Mouse (Mus musculus) hindbrain, postnatal 0 days (tissue): ENCODE data around the gene Dctn3. TPM values are rescaled to one million over a fixed set of nuclear protein-coding genes. Genes with fewer than 3 reads are reported as not detected.

ENCODE experiments used
- ATAC-seq: fragments of 200-750 bp; cut with Nextera tagmentation; 2 replicates; pipeline ENCODE4 v1.8.0; 2017; ENCODE audit warnings: mild to moderate bottlenecking, moderate TSS enrichment, moderate library complexity
- DNase-seq: peaks from one replicate; pipeline ENCODE4 v3.0.0-alpha.2; 2015; ENCODE audit warnings: low spot score
- H3K27ac ChIP-seq: fragments of 300-500 bp; sonication (generic); 2 replicates; pipeline ENCODE4 v1.5.1; 2014; ENCODE audit warnings: mild to moderate bottlenecking
- H3K27me3 ChIP-seq: fragments of 300-500 bp; sonication (generic); 2 replicates; pipeline ENCODE4 v1.6.1; 2014; ENCODE audit warnings: low read length, mixed read lengths; ENCODE audit not compliant: insufficient read depth
- H3K36me3 ChIP-seq: fragments of 300-500 bp; sonication (generic); 2 replicates; pipeline ENCODE4 v1.6.1; 2014; ENCODE audit warnings: low read length, mixed read lengths; ENCODE audit not compliant: insufficient read depth
- H3K4me1 ChIP-seq: fragments of 300-500 bp; sonication (generic); 2 replicates; pipeline ENCODE4 v1.6.1; 2014; ENCODE audit warnings: antibody characterized with exemption, low read length, mixed read lengths; ENCODE audit not compliant: insufficient read depth
- H3K4me2 ChIP-seq: fragments of 300-500 bp; sonication (generic); 2 replicates; pipeline ENCODE4 v1.6.1; 2014; ENCODE audit warnings: low read depth, mild to moderate bottlenecking, low read length, moderate library complexity, mixed read lengths
- H3K4me3 ChIP-seq: fragments of 300-500 bp; sonication (generic); 2 replicates; pipeline ENCODE4 v1.5.1; 2014; ENCODE audit warnings: low read length
- H3K9ac ChIP-seq: fragments of 300-500 bp; sonication (generic); replicated peaks from 2 replicates; pipeline ENCODE4 v1.6.1; 2014; ENCODE audit warnings: mild to moderate bottlenecking, low read length, moderate library complexity, mixed read lengths
- H3K9me3 ChIP-seq: fragments of 300-500 bp; sonication (generic); 2 replicates; pipeline ENCODE4 v1.6.1; 2016; ENCODE audit warnings: low read length, mixed read lengths
- CTCF ChIP-seq: IDR thresholded peaks from 2 replicates; pipeline ENCODE4 v1.5.1; 2016; ENCODE audit warnings: antibody characterized with exemption, control low read depth, low read depth
- whole genome bisulfite sequencing: fragments of 180-500 bp; shearing (Covaris S2); extraction: QIAGEN DNeasy Blood & Tissue Kit; methylation state at CpG from one replicate; pipeline ENCODE4 v1.1.7; 2014; 5-methylcytosine and 5-hydroxymethylcytosine counted together
- polyA plus RNA-seq: library from polyadenylated mRNA; unstranded; fragments of >200 nt; fragmentation: Nextera tagmentation; extraction: Ambion mirVana; gene quantifications from 2 replicates; pipeline ENCODE4 v1.2.1, GENCODE M21; 2015
- total RNA-seq: library from RNA; depleted of rRNA; stranded (reverse); fragments of >200 nt; gene quantifications from 2 replicates; pipeline ENCODE4 v1.2.3, GENCODE M21; 2014

The Dctn3 gene
- total and polyA plus RNA-seq, 2 experiments from 2014 or later: 147 to 316 TPM

GRCm38 (mm10) chr4:41739260-41739659, 16.3 kb upstream of the Dctn3 start:
- Histone ChIP-seq H3K4me3 (no peak overlapping the region), H3K4me2 (no peak overlapping the region), H3K9me3 (no peaks in the 10 kb centered on the region), H3K9ac (no peak overlapping the region), H3K36me3 (0 out of 2 replicates have a peak, but pooled peaks cover 10% of the 10 kb centered on the region), H3K4me1 (no peaks in the 10 kb centered on the region), H3K27me3 (no peaks in the 10 kb centered on the region), H3K27ac (no peak overlapping the region)
- TF ChIP-seq CTCF: no peak
- 93% methylated on average over 13 of the region's 13 CpGs for WGBS
- DNase-seq (no peak), ATAC-seq (no peak)

GRCm38 (mm10) chr4:41738256-41738603, 15.3 kb upstream of the Dctn3 start:
- no peaks in the 10 kb centered on the region for H3K4me1 ChIP-seq
- no peak overlapping the region for H3K4me3 ChIP-seq
- no peak for TF ChIP-seq CTCF
- H3K9me3 ChIP-seq: no peaks in the 10 kb centered on the region
- DNase-seq (no peak), ATAC-seq (no peak)
- H3K4me2 ChIP-seq: no peak overlapping the region
- no peak overlapping the region for H3K27ac ChIP-seq
- no peak overlapping the region for H3K9ac ChIP-seq
- no peaks in the 10 kb centered on the region for H3K27me3 ChIP-seq
- 48% methylated on average over 1 of the region's 1 CpGs for WGBS
- H3K36me3 ChIP-seq: 0 out of 2 replicates have a peak, but pooled peaks cover 10% of the 10 kb centered on the region

- Histone ChIP-seq H3K4me3 (no peak overlapping the region), H3K36me3 (0 out of 2 replicates have a peak, but pooled peaks cover 10% of the 10 kb centered on the region), H3K27me3 (no peaks in the 10 kb centered on the region), H3K9me3 (no peaks in the 10 kb centered on the region), H3K4me2 (no peak overlapping the region), H3K27ac (no peak overlapping the region), H3K4me1 (no peaks in the 10 kb centered on the region), H3K9ac (no peak overlapping the region)
- ATAC-seq: peak; percentile 75
- peak; percentile 93 for TF ChIP-seq CTCF
- DNase-seq: peak; percentile 88
- WGBS: 44% methylated on average over 8 of the region's 8 CpGs
These were observed 14.8 kb upstream of the Dctn3 start for GRCm38 (mm10) chr4:41737602-41738255.

- Histone ChIP-seq H3K4me3 (peak within 1 kb of the TSS; percentile 40), H3K36me3 (no peaks in the 10 kb centered on the region), H3K9me3 (no peaks in the 10 kb centered on the region), H3K9ac (peak within 1 kb of the TSS; percentile 41; the same call in 1 of the 2 replicates), H3K27ac (no peak within 1 kb of the TSS), H3K27me3 (peaks cover 24% of the 10 kb centered on the region), H3K4me2 (peak within 1 kb of the TSS; percentile 68), H3K4me1 (no peaks in the 10 kb centered on the region)
- WGBS: under 1% methylated on average over 50 of the region's 50 CpGs
- ATAC-seq (peak; percentile 33; the same call in 1 of the 2 replicates), DNase-seq (no peak)
- no peak for TF ChIP-seq CTCF
These were observed 8.2 kb upstream of the Dctn3 start, which contains the start of gene Arid3c for GRCm38 (mm10) chr4:41731052-41731765. Gene Arid3c (minus strand): TSS chr4:41731142.

- H3K9ac ChIP-seq: no peak overlapping the region
- no peaks in the 10 kb centered on the region for H3K36me3 ChIP-seq
- no peak for TF ChIP-seq CTCF
- no peak overlapping the region for H3K4me3 ChIP-seq
- DNase-seq (no peak), ATAC-seq (no peak)
- peaks cover 10% of the 10 kb centered on the region; the same call in 1 of the 2 replicates for H3K4me1 ChIP-seq
- no peak overlapping the region for H3K27ac ChIP-seq
- peaks cover 42% of the 10 kb centered on the region for H3K27me3 ChIP-seq
- WGBS: 12% methylated on average over 20 of the region's 20 CpGs
- no peaks in the 10 kb centered on the region for H3K9me3 ChIP-seq
- 0 out of 2 replicates have a peak overlapping the region, but pooled peaks have one; percentile 19 for H3K4me2 ChIP-seq
These were observed 4.1 kb upstream of the Dctn3 start for GRCm38 (mm10) chr4:41726826-41727621.

GRCm38 (mm10) chr4:41716834-41717233, 6.1 kb downstream of the Dctn3 start:
- Histone ChIP-seq H3K4me3 (no peak overlapping the region), H3K9ac (no peak overlapping the region), H3K9me3 (no peaks in the 10 kb centered on the region), H3K36me3 (peaks cover 29% of the 10 kb centered on the region), H3K27ac (no peak overlapping the region), H3K4me2 (no peak overlapping the region), H3K4me1 (peaks cover 10% of the 10 kb centered on the region; the same call in 1 of the 2 replicates), H3K27me3 (no peaks in the 10 kb centered on the region)
- ATAC-seq (no peak), DNase-seq (no peak)
- WGBS: 49% methylated on average over 6 of the region's 6 CpGs
- TF ChIP-seq CTCF: no peak
